ENCODE assay signal across 23 mouse cellular contexts in the genomic region with DNA sequence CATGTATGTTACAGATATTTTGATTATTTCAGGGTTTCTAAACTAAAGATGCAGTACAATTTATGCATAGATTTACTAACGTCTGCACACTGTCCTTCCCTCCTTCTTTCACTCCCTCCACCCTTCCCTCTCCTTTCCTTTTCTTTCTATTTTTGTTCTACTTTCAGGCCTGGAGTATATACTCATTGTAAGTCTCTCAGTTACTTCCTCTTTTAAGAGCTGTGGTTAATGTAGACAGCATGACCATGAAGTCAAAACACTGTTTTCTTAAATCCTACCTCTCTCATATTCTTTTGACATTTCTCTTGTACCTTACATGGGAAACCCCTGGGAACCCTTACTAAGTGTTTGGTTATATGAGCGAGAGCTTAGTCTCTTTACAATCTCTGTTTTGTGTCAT. TPM values are rescaled to one million over a fixed set of nuclear protein-coding genes. Genes with fewer than 3 reads are reported as not detected.
"Had no signal": no experiment of that assay in that cellular context is flagged by ENCODE, and none has a peak within 500 bp of the region (broad histone marks: within the 10 kb centered on the region; RNA-seq: fewer than 3 reads in every experiment).

No protein-coding gene starts in this region.

- H3K27ac ChIP-seq: liver, embryonic 14.5 days; lung, embryonic 15.5 days; macrophage; midbrain, embryonic 10.5 days; midbrain, embryonic 12.5 days; neural tube, embryonic 13.5 days; neural tube, embryonic 15.5 days; stomach, embryonic 15.5 days; stomach, postnatal 0 days had no signal

- H3K4me3 ChIP-seq: lung, embryonic 15.5 days; midbrain, embryonic 10.5 days; midbrain, embryonic 12.5 days; myocyte; neural tube, embryonic 13.5 days; neural tube, embryonic 15.5 days; stomach, embryonic 15.5 days had no signal

- H3K4me1 ChIP-seq: midbrain, embryonic 10.5 days; midbrain, embryonic 12.5 days; neural tube, embryonic 13.5 days; neural tube, embryonic 15.5 days; stomach, embryonic 15.5 days had no signal

- ATAC-seq: lung, postnatal 0 days; midbrain, embryonic 16.5 days had no signal

- H3K27me3 ChIP-seq: lung, embryonic 15.5 days; midbrain, embryonic 12.5 days; neural tube, embryonic 13.5 days; neural tube, embryonic 15.5 days; stomach, embryonic 15.5 days had no signal

- H3K36me3 ChIP-seq: lung, embryonic 15.5 days; midbrain, embryonic 10.5 days; midbrain, embryonic 12.5 days; neural tube, embryonic 13.5 days; neural tube, embryonic 15.5 days; stomach, embryonic 15.5 days had no signal

- H3K4me2 ChIP-seq: lung, embryonic 15.5 days; midbrain, embryonic 12.5 days; neural tube, embryonic 13.5 days; neural tube, embryonic 15.5 days; stomach, embryonic 15.5 days had no signal

- H3K9ac ChIP-seq: liver, embryonic 14.5 days; lung, embryonic 15.5 days; midbrain, embryonic 12.5 days; neural tube, embryonic 13.5 days; neural tube, embryonic 15.5 days; stomach, embryonic 15.5 days had no signal

- DNase-seq: lung, adult 2 months; lung, postnatal 14 days; lung, postnatal 36 days; midbrain, embryonic 14.5 days; thymus, adult 2 months; thymus, postnatal 36 days had no signal

- H3K9me3 ChIP-seq: lung, embryonic 15.5 days; midbrain, embryonic 10.5 days; midbrain, embryonic 12.5 days; neural tube, embryonic 13.5 days; neural tube, embryonic 15.5 days; stomach, embryonic 15.5 days had no signal

RNA-seq across cellular contexts. Expression of a gene that starts 48.3 kb away (rescaled TPM):
- total RNA-seq: megakaryocyte, adult 5-6 weeks; megakaryocyte-erythroid progenitor cell, adult 5-6 weeks had no signal
- polyA plus RNA-seq: liver, embryonic 14.5 days; liver, embryonic 16.5 days; lung, adult 2 months; lung, embryonic 15.5 days; lung, postnatal 0 days; macrophage; midbrain, embryonic 10.5 days; midbrain, embryonic 12.5 days; midbrain, embryonic 14.5 days; midbrain, embryonic 16.5 days; myocyte; neural tube, embryonic 11.5 days; neural tube, embryonic 13.5 days; neural tube, embryonic 15.5 days; spleen, adult 2 months; stomach, embryonic 15.5 days; stomach, postnatal 0 days; thymus, adult 2 months had no signal
